Mouse (Mus musculus) kidney, postnatal 25 days (tissue): Measurements from ENCODE around the gene Shc2.

Experiments used
- DNase-seq, 2 experiments: peaks; one replicate each; pipeline ENCODE4 v3.0.0; 2021; ENCODE audit warnings: mixed read lengths in 2 of 2

Gene Shc2

GRCm38 (mm10) chr10:79637128-79638110 lies at the start of gene Shc2:
Shc2 (minus strand) TSS chr10:79637918.
- no peak for DNase-seq

- DNase-seq, result no peak
These were observed 49.8 kb upstream of the Shc2 start for GRCm38 (mm10) chr10:79687513-79687912.

DNA sequence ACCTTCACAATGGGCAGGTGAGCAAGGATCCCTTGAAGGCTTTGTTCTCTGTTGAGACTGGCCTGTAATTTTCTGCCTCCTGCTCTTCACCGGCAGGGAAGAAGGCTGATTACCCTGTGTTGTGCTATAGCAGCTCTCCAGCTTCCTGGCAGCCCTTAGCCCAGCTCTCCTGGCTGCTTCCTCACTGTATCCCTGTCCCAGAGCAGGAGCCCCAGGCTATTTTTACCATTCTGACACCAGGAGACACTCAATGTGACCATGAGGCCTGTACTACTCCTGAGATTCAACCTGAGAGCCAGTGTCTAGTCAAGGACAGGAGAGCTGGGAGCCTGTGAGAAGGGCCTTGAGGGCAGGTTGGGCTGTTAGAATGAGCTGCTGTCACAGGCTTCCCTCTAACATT lies 49.0 kb upstream of the Shc2 start:
- no peak for DNase-seq

- no peak for DNase-seq
These were observed 48.5 kb upstream of the Shc2 start for GRCm38 (mm10) chr10:79686219-79686618.

- no peak for DNase-seq
These were observed 47.3 kb upstream of the Shc2 start for GRCm38 (mm10) chr10:79684770-79685600.

DNA sequence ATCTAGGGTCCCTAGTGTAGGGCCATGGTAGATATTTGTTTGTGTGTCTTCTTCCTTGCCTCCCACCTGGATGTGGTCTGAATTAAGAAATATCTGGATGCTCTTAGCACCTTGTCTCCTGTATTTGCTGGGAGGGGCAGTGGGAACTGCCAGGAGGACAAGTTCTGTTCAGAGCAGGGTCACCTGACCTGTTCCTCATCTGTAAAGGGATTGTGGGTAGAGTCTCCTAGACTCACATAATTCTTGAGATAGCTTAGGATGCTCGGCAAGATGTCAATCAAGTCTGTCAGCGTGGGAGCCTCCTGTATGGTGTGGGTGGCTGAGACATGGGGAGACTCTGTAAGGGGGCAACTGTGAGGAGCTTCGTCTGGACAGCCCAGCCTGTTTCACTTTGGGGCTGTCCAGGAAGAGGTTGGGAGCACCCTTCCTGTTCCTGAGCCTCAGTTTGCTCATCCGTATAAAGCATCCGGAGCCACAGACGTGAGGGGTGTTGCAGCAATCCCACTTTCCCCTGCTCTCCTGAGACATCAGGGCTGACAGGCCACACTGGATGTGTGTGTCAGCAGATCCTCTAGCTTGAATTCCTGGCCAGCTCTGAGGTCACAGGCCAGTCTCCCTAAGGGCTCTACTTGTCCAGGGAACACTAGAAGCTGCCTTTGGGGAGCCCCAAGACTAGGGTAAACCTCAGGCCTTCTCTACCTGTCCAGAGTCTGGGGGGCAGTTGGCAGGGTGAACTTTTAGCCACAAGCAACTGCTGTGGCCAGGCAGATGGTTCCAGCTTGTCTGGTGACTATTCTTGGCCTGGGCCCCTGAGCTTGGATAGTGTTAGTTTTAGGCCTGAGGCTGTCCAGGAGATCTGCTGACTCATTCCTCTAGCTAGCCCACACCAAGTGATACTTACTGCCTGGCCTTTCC lies 46.3 kb upstream of the Shc2 start:
- DNase-seq, result peak in 1 of 2 experiments; percentile 60

GRCm38 (mm10) chr10:79682916-79683582 lies 45.3 kb upstream of the Shc2 start:
- peak; percentile 81 to 86 for DNase-seq

- DNase-seq, result peak in 1 of 2 experiments; percentile 61
These were observed 44.8 kb upstream of the Shc2 start for GRCm38 (mm10) chr10:79682551-79682915.

DNA sequence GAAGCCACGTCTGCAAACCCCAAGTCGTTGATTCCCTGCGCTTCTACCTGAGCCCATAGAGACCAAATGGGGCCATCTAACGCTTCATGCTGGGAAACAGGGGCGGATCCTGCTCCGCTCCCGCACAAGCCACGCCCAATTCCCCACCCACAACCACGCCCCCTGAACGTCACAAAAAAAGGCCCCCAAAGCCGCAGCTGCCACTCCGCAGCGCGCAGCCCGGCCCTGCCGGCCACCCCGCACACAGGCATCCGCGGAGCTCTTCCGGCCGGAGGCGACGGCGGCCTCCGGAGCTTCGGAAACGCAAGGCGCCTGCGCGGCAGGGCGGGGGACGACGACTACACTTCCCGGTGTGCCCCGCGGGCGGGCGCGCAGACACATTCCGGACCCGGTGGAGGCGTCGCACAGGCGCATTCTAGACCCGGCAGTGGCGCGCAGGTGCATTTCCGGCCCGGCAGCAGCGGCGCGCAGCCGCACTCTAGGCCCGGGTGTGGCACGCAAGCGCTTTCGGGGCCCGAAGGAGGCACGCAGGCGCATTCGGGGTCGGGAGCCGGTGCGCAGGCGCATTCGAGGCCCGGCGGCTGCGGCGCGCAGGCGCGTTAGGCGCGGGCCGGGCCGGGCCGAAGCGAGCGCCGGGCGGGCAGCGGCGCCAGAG lies 44.0 kb upstream of the Shc2 start, which contains the start of gene Cdc34:
Gene Cdc34 (plus strand): TSS at position 605 of the 655 bp plus-strand sequence.
- peak; percentile 98 to 100 for DNase-seq

DNA sequence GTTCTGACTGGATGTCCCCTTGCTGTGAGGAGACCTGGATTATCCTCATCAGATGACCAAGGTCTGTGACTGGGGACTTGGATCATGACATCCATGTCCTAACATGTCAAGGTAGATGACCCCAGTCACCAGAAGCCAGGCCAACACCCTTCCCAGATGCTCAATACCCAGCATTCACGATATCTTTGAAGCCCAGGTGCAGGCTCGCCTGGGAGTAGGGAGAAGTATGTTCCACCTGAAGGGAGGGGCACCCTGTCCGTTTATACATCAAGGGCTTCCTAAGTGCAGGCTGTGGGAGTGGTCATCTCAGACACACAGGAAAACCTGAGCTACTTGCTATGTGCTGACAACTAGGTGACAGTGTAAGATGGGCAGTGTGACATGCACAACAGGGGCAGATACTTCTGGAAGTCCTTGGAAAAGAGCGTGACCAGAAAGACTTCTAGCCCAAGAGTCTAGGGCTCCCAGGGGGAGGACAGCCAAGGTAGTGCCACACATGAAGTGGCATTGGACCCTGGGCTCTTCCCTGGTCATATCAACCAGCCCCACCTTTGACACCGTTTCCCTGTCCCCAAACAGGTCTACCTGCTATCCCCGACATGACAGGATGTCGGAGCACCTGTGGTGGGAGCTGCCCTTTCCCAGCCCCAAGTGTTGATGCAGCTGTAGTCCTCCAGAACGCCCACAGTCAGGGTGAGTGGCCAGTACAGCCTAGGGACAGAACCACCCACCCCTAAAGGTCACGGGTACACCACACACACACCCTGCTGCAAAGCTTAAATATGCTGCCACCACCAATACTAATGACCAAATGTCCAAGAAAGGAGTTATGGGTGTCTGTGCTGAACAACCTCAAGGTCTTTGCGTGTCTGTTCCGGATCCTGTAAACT lies 43.1 kb upstream of the Shc2 start:
- peak in 1 of 2 experiments; percentile 68 for DNase-seq

DNA sequence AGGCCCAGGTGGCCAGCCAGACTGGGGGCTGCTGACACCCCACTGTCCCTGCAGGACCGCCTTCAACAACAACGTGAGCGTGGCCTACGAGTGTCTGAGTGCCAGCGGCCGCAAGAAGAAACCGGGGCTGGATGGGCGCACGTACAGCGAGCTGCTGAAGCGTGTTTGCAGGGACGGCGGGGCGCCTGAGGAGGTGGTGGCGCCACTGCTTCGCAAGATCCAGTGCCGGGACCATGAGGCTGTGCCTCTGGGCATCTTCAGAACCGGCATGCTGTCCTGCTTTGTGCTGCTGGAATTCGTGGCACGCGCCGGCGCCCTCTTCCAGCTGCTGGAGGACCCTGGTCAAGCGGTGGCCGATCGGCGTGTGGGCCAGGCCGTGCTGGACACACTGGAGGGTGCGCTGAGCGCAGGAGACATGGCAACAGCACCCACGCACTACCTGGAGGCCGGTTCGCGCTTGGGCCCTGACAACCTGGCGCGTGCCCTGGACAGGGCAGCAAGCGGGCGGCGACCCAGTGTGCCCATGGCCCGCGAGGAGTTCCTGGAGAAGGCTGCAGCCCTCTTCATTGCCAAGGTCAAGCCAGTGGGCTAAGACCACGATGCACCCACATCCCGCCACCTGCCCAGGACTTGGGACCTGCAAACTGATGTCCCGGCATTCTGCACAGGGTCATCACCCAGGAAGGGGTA lies 37.8 kb upstream of the Shc2 start:
- no peak for DNase-seq

DNA sequence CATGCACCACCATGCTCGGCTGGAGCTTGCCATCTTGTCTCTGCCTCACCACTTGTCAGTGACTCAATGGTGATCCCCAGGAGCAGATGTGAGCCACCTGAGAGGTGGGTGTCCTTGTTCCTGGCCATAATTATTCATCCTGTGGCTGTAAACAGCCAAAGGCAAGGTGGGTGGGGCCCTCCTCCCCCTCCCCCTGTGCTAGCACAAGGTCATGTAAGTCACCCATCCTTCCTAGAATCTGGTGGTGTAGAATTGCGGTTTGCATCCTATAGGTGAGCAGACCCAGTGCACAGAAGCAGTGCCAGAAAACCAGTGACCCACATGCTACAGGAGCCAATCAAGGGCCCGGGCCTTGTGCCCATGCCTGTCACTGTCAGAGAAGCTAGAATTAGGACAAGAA lies 35.3 kb upstream of the Shc2 start:
- DNase-seq, result no peak

GRCm38 (mm10) chr10:79672088-79672455 lies 34.4 kb upstream of the Shc2 start:
- DNase-seq, result no peak

- no peak for DNase-seq
These were observed 33.8 kb upstream of the Shc2 start for GRCm38 (mm10) chr10:79671396-79672087.

GRCm38 (mm10) chr10:79670071-79670888 lies 32.6 kb upstream of the Shc2 start:
- DNase-seq, result no peak

GRCm38 (mm10) chr10:79669576-79670057 lies 31.9 kb upstream of the Shc2 start:
- DNase-seq, result peak; percentile 77 to 83

GRCm38 (mm10) chr10:79668771-79669575 lies 31.3 kb upstream of the Shc2 start, which contains the start of gene Tpgs1:
Tpgs1 (plus strand) TSS chr10:79669369.
- peak; percentile 91 to 93 for DNase-seq
